Mouse (Mus musculus) liver, embryonic 12.5 days (tissue): Measurements from ENCODE around the gene 1700003F12Rik. TPM values are rescaled to one million over a fixed set of nuclear protein-coding genes. Genes with fewer than 3 reads are reported as not detected.

Source experiments
- polyA plus RNA-seq: library from polyadenylated mRNA; unstranded; fragments of >200 nt; fragmentation: Nextera tagmentation; extraction: Ambion mirVana; gene quantifications from 2 replicates; pipeline ENCODE4 v1.2.1, GENCODE M21; 2016

Gene 1700003F12Rik
- polyA plus RNA-seq, 1 experiment from 2014 or later, result 1.5 TPM

Other genes with a start within 250 kb of the 1700003F12Rik start
- not detected in 2 replicates for gene Bpifb9b, start 239.9 kb upstream of the 1700003F12Rik start, polyA plus RNA-seq
- gene Cdk5rap1, start 174.1 kb upstream of the 1700003F12Rik start, polyA plus RNA-seq, result 16.6 and 16.8 TPM in 2 replicates
- 1.5 and 1.6 TPM in 2 replicates for gene Snta1, start 139.0 kb upstream of the 1700003F12Rik start, polyA plus RNA-seq
- gene Cbfa2t2, start 110.6 kb upstream of the 1700003F12Rik start, polyA plus RNA-seq, result 13.8 and 15.1 TPM in 2 replicates
- 0.29 TPM in 1 of 2 replicates, not detected in the other for gene Actl10, start 4.7 kb downstream of the 1700003F12Rik start, polyA plus RNA-seq
- 1.0 and 1.3 TPM in 2 replicates for gene Necab3, start 11.8 kb downstream of the 1700003F12Rik start, polyA plus RNA-seq
- gene E2f1, start 22.8 kb downstream of the 1700003F12Rik start, polyA plus RNA-seq, result 27.0 and 27.4 TPM in 2 replicates
- gene Pxmp4, start 56.6 kb downstream of the 1700003F12Rik start, polyA plus RNA-seq, result 24.5 and 26.1 TPM in 2 replicates
- 2.2 TPM in 2 replicates for gene Zfp341, start 66.2 kb downstream of the 1700003F12Rik start, polyA plus RNA-seq
- 0.45 TPM in 1 of 2 replicates, not detected in the other for gene 4930519P11Rik, start 66.4 kb downstream of the 1700003F12Rik start, polyA plus RNA-seq
- gene Chmp4b, start 104.6 kb downstream of the 1700003F12Rik start, polyA plus RNA-seq, result 17.6 and 18.2 TPM in 2 replicates
- not detected in 2 replicates for gene Gm14214, start 222.9 kb downstream of the 1700003F12Rik start, polyA plus RNA-seq
- gene Raly, start 244.0 kb downstream of the 1700003F12Rik start, polyA plus RNA-seq, result 29.6 and 37.1 TPM in 2 replicates
- gene a, start 244.3 kb downstream of the 1700003F12Rik start, polyA plus RNA-seq, result 0.29 and 0.36 TPM in 2 replicates